Mouse (Mus musculus): ENCODE results near the gene Ubtd1. TPM values are rescaled to one million over a fixed set of nuclear protein-coding genes. Genes with fewer than 3 reads are reported as not detected.
"Not testable (repeated sequence)": the region's sequence is repeated elsewhere in the genome, so short reads cannot be mapped to it uniquely, and the experiment has no call there.

Gene Ubtd1
- total and polyA plus RNA-seq, 3 experiments, result 3.4 to 5.8 (median 3.6) TPM

GRCm38 (mm10) chr19:42080469-42080868 is 98.9 kb downstream of the Ubtd1 start:
- no peaks in the 10 kb centered on the region for H3K36me3 ChIP-seq (replicated peaks in 1 of 2; ENCODE audit: control insufficient read depth in 1 of 2, insufficient read depth in 1 of 2, low read length in 1 of 2)
- no peaks in the 10 kb centered on the region for H3K4me1 ChIP-seq (ENCODE audit: control insufficient read depth in 1 of 2, insufficient read depth in 2 of 2)
- dilution Hi-C loops (cut with MboI; ENCODE audit: extremely low pct_ligation_motif_present, extremely low pct_unique_long_range_greater_than_20kb, low sequenced_read_pairs) (no loop called here), in situ Hi-C loops (cut with MboI; ENCODE audit: low pct_ligation_motif_present, low pct_unique_long_range_greater_than_20kb, low sequenced_read_pairs) (loop anchor here (5.0 kb wide), 1 partner anchor 33 kb away; the partner anchor contains the start of gene Hoga1)
- no peaks in the 10 kb centered on the region for H3K27me3 ChIP-seq (replicated peaks)
- DNase-seq (ENCODE audit: extremely low read depth), result no peak
- H3K79me2 ChIP-seq (replicated peaks; ENCODE audit: control insufficient read depth, extremely low read depth, insufficient read depth, poor library complexity, severe bottlenecking), result no peaks in the 10 kb centered on the region
- no peak overlapping the region for H3K9ac ChIP-seq (ENCODE audit: insufficient read depth, low read depth)
- peak overlapping the region; percentile 54 for H3K4me2 ChIP-seq (ENCODE audit: insufficient read depth, low read depth, poor library complexity, severe bottlenecking)
- H3K27ac ChIP-seq (ENCODE audit: insufficient read depth, low read depth), result no peak overlapping the region
- TF ChIP-seq SIN3A (IDR thresholded peaks at IDR 0.05; ENCODE audit: low read length) (no peak), RCOR1 (conservative IDR thresholded peaks at IDR 0.05; ENCODE audit: low read depth, low read length) (no peak), NRF1 (IDR thresholded peaks at IDR 0.05; ENCODE audit: low read depth, low read length) (no peak), RAD21 (IDR thresholded peaks at IDR 0.05; ENCODE audit: low read depth, low read length) (no peak), ELF1 (IDR thresholded peaks at IDR 0.05; ENCODE audit: low read depth, low read length) (no peak), NELFE (IDR thresholded peaks at IDR 0.05; ENCODE audit: low read depth, low read length) (no peak), CHD1 (IDR thresholded peaks at IDR 0.05; ENCODE audit: low read depth, low read length) (no peak), GABPA (IDR thresholded peaks at IDR 0.05; ENCODE audit: insufficient replicate concordance, low read depth, low read length) (no peak), MAZ (IDR thresholded peaks at IDR 0.05; ENCODE audit: low read depth, low read length) (no peak), MEF2A (IDR thresholded peaks at IDR 0.05; ENCODE audit: borderline replicate concordance, low read depth, low read length) (no peak), ZNF384 (IDR thresholded peaks at IDR 0.05; ENCODE audit: low read depth, low read length) (no peak), MXI1 (IDR thresholded peaks at IDR 0.05; ENCODE audit: low read depth, low read length) (no peak), IRF4 (IDR thresholded peaks at IDR 0.05; ENCODE audit: low read depth, low read length) (no peak), MAFK (IDR thresholded peaks at IDR 0.05; ENCODE audit: insufficient replicate concordance, low read length) (no peak), ZKSCAN1 (IDR thresholded peaks at IDR 0.05; ENCODE audit: borderline replicate concordance, low read depth, low read length) (no peak), USF1 (IDR thresholded peaks at IDR 0.05; ENCODE audit: low read depth, low read length) (no peak), JUND (conservative IDR thresholded peaks at IDR 0.05; ENCODE audit: low read depth, low read length) (no peak), MYC (IDR thresholded peaks at IDR 0.05; ENCODE audit: low read depth, low read length) (no peak), POLR2A (IDR thresholded peaks at IDR 0.05; ENCODE audit: low read depth, low read length) (no peak), CTCF (conservative IDR thresholded peaks at IDR 0.05 in 1 of 2, IDR thresholded peaks at IDR 0.05 in 1 of 2; ENCODE audit: low read depth in 2 of 2, low read length in 2 of 2) (no peak)
- H3K4me3 ChIP-seq (replicated peaks in 1 of 3; ENCODE audit: low read depth in 2 of 3, low read length in 2 of 3, poor library complexity in 1 of 3), result no peak overlapping the region
- H3K9me3 ChIP-seq (replicated peaks; ENCODE audit: low read length), result no peaks in the 10 kb centered on the region

- in situ Hi-C loops (cut with MboI; ENCODE audit: low pct_ligation_motif_present, low pct_unique_long_range_greater_than_20kb, low sequenced_read_pairs), result loop anchor here (5.0 kb wide), 1 partner anchor 34 kb away; the partner anchor contains the start of gene Hoga1
- H3K27me3 ChIP-seq (replicated peaks); H3K9me3 ChIP-seq (replicated peaks; ENCODE audit: low read length); H3K36me3 ChIP-seq (replicated peaks in 1 of 2; ENCODE audit: control insufficient read depth in 1 of 2, insufficient read depth in 1 of 2, low read length in 1 of 2); DNase-seq (ENCODE audit: extremely low read depth); H3K79me2 ChIP-seq (replicated peaks; ENCODE audit: control insufficient read depth, extremely low read depth, insufficient read depth, poor library complexity, severe bottlenecking); H3K27ac ChIP-seq (ENCODE audit: insufficient read depth, low read depth); dilution Hi-C loops (cut with MboI; ENCODE audit: extremely low pct_ligation_motif_present, extremely low pct_unique_long_range_greater_than_20kb, low sequenced_read_pairs); H3K4me2 ChIP-seq (ENCODE audit: insufficient read depth, low read depth, poor library complexity, severe bottlenecking); H3K9ac ChIP-seq (ENCODE audit: insufficient read depth, low read depth); H3K4me3 ChIP-seq (replicated peaks in 1 of 3; ENCODE audit: low read depth in 2 of 3, low read length in 2 of 3, poor library complexity in 1 of 3); H3K4me1 ChIP-seq (ENCODE audit: control insufficient read depth in 1 of 2, insufficient read depth in 2 of 2): not testable (repeated sequence)
These were observed 100.0 kb downstream of the Ubtd1 start for GRCm38 (mm10) chr19:42081613-42082012.

Other genes with a start within 250 kb of the Ubtd1 start
- 0.21 and 0.30 TPM in 2 replicates for gene Slit1, start 238.1 kb upstream of the Ubtd1 start, total RNA-seq (2012; rRNA removed)
- gene Slit1, start 238.1 kb upstream of the Ubtd1 start, total RNA-seq (2014; rRNA removed), result 0.05 TPM in 1 of 2 replicates, not detected in the other
- 0.16 TPM in 1 of 2 replicates, not detected in the other for gene Slit1, start 238.1 kb upstream of the Ubtd1 start, polyA plus RNA-seq (2012; ENCODE audit: insufficient read length, low read depth)
- 20.4 TPM in 2 replicates for gene Arhgap19, start 179.7 kb upstream of the Ubtd1 start, total RNA-seq (2012; rRNA removed)
- 36.8 and 37.9 TPM in 2 replicates for gene Arhgap19, start 179.7 kb upstream of the Ubtd1 start, total RNA-seq (2014; rRNA removed)
- gene Arhgap19, start 179.7 kb upstream of the Ubtd1 start, polyA plus RNA-seq (2012; ENCODE audit: insufficient read length, low read depth), result 27.8 and 30.1 TPM in 2 replicates
- gene Frat1, start 151.8 kb upstream of the Ubtd1 start, total RNA-seq (2012; rRNA removed), result 0.80 and 2.0 TPM in 2 replicates
- 0.70 and 0.96 TPM in 2 replicates for gene Frat1, start 151.8 kb upstream of the Ubtd1 start, total RNA-seq (2014; rRNA removed)
- 0.64 and 0.94 TPM in 2 replicates for gene Frat1, start 151.8 kb upstream of the Ubtd1 start, polyA plus RNA-seq (2012; ENCODE audit: insufficient read length, low read depth)
- gene Frat2, start 133.6 kb upstream of the Ubtd1 start, total RNA-seq (2012; rRNA removed), result 0.67 and 1.0 TPM in 2 replicates
- gene Frat2, start 133.6 kb upstream of the Ubtd1 start, total RNA-seq (2014; rRNA removed), result 0.55 and 0.68 TPM in 2 replicates
- gene Frat2, start 133.6 kb upstream of the Ubtd1 start, polyA plus RNA-seq (2012; ENCODE audit: insufficient read length, low read depth), result 1.2 and 1.3 TPM in 2 replicates
- gene Rrp12, start 85.6 kb upstream of the Ubtd1 start, total RNA-seq (2012; rRNA removed), result 42.5 and 58.0 TPM in 2 replicates
- 20.1 and 22.0 TPM in 2 replicates for gene Rrp12, start 85.6 kb upstream of the Ubtd1 start, total RNA-seq (2014; rRNA removed)
- gene Rrp12, start 85.6 kb upstream of the Ubtd1 start, polyA plus RNA-seq (2012; ENCODE audit: insufficient read length, low read depth), result 62.4 and 64.3 TPM in 2 replicates
- 736 and 928 TPM in 2 replicates for gene Pgam1, start 69.8 kb upstream of the Ubtd1 start, total RNA-seq (2012; rRNA removed)
- gene Pgam1, start 69.8 kb upstream of the Ubtd1 start, total RNA-seq (2014; rRNA removed), result 1,480 and 1,507 TPM in 2 replicates
- gene Pgam1, start 69.8 kb upstream of the Ubtd1 start, polyA plus RNA-seq (2012; ENCODE audit: insufficient read length, low read depth), result 870 and 932 TPM in 2 replicates
- gene Exosc1, start 48.3 kb upstream of the Ubtd1 start, total RNA-seq (2012; rRNA removed), result 56.6 and 70.0 TPM in 2 replicates
- gene Exosc1, start 48.3 kb upstream of the Ubtd1 start, total RNA-seq (2014; rRNA removed), result 68.6 and 72.6 TPM in 2 replicates
- gene Exosc1, start 48.3 kb upstream of the Ubtd1 start, polyA plus RNA-seq (2012; ENCODE audit: insufficient read length, low read depth), result 109 TPM in 2 replicates
- gene Zdhhc16, start 48.3 kb upstream of the Ubtd1 start, total RNA-seq (2012; rRNA removed), result 45.5 and 49.6 TPM in 2 replicates
- gene Zdhhc16, start 48.3 kb upstream of the Ubtd1 start, total RNA-seq (2014; rRNA removed), result 29.9 and 30.3 TPM in 2 replicates
- 51.1 and 54.3 TPM in 2 replicates for gene Zdhhc16, start 48.3 kb upstream of the Ubtd1 start, polyA plus RNA-seq (2012; ENCODE audit: insufficient read length, low read depth)
- gene Mms19, start 606 bp upstream of the Ubtd1 start, total RNA-seq (2012; rRNA removed), result 26.2 and 32.1 TPM in 2 replicates
- 34.4 and 43.3 TPM in 2 replicates for gene Mms19, start 606 bp upstream of the Ubtd1 start, total RNA-seq (2014; rRNA removed)
- 36.5 and 46.3 TPM in 2 replicates for gene Mms19, start 606 bp upstream of the Ubtd1 start, polyA plus RNA-seq (2012; ENCODE audit: insufficient read length, low read depth)
- gene Ankrd2, start 54.2 kb downstream of the Ubtd1 start, total RNA-seq (2012; rRNA removed), result not detected in 2 replicates
- not detected in 2 replicates for gene Ankrd2, start 54.2 kb downstream of the Ubtd1 start, total RNA-seq (2014; rRNA removed)
- not detected in 2 replicates for gene Ankrd2, start 54.2 kb downstream of the Ubtd1 start, polyA plus RNA-seq (2012; ENCODE audit: insufficient read length, low read depth)
- not detected in 2 replicates for gene Hoga1, start 63.8 kb downstream of the Ubtd1 start, total RNA-seq (2012; rRNA removed)
- not detected in 2 replicates for gene Hoga1, start 63.8 kb downstream of the Ubtd1 start, total RNA-seq (2014; rRNA removed)
- gene Hoga1, start 63.8 kb downstream of the Ubtd1 start, polyA plus RNA-seq (2012; ENCODE audit: insufficient read length, low read depth), result not detected in 2 replicates
- gene 4933411K16Rik, start 70.5 kb downstream of the Ubtd1 start, total RNA-seq (2012; rRNA removed), result not detected in 2 replicates
- not detected in 2 replicates for gene 4933411K16Rik, start 70.5 kb downstream of the Ubtd1 start, total RNA-seq (2014; rRNA removed)
- gene 4933411K16Rik, start 70.5 kb downstream of the Ubtd1 start, polyA plus RNA-seq (2012; ENCODE audit: insufficient read length, low read depth), result not detected in 2 replicates
- 0.04 TPM in 1 of 2 replicates, not detected in the other for gene Morn4, start 104.6 kb downstream of the Ubtd1 start, total RNA-seq (2012; rRNA removed)
- not detected in 2 replicates for gene Morn4, start 104.6 kb downstream of the Ubtd1 start, total RNA-seq (2014; rRNA removed)
- 0.24 and 0.27 TPM in 2 replicates for gene Morn4, start 104.6 kb downstream of the Ubtd1 start, polyA plus RNA-seq (2012; ENCODE audit: insufficient read length, low read depth)
- 10.0 and 10.9 TPM in 2 replicates for gene Pi4k2a, start 108.7 kb downstream of the Ubtd1 start, total RNA-seq (2012; rRNA removed)
- gene Pi4k2a, start 108.7 kb downstream of the Ubtd1 start, total RNA-seq (2014; rRNA removed), result 5.8 and 7.0 TPM in 2 replicates
- gene Pi4k2a, start 108.7 kb downstream of the Ubtd1 start, polyA plus RNA-seq (2012; ENCODE audit: insufficient read length, low read depth), result 21.4 and 23.9 TPM in 2 replicates
- gene Avpi1, start 147.3 kb downstream of the Ubtd1 start, total RNA-seq (2012; rRNA removed), result 7.7 and 9.3 TPM in 2 replicates
- gene Avpi1, start 147.3 kb downstream of the Ubtd1 start, total RNA-seq (2014; rRNA removed), result 8.1 and 9.0 TPM in 2 replicates
- 5.9 and 6.5 TPM in 2 replicates for gene Avpi1, start 147.3 kb downstream of the Ubtd1 start, polyA plus RNA-seq (2012; ENCODE audit: insufficient read length, low read depth)
- not detected in 2 replicates for gene Marveld1, start 165.6 kb downstream of the Ubtd1 start, total RNA-seq (2012; rRNA removed)
- gene Marveld1, start 165.6 kb downstream of the Ubtd1 start, total RNA-seq (2014; rRNA removed), result not detected in 2 replicates
- gene Marveld1, start 165.6 kb downstream of the Ubtd1 start, polyA plus RNA-seq (2012; ENCODE audit: insufficient read length, low read depth), result 0.07 TPM in 1 of 2 replicates, not detected in the other
- 14.6 and 16.2 TPM in 2 replicates for gene Zfyve27, start 182.2 kb downstream of the Ubtd1 start, total RNA-seq (2012; rRNA removed)
- 11.3 and 11.4 TPM in 2 replicates for gene Zfyve27, start 182.2 kb downstream of the Ubtd1 start, total RNA-seq (2014; rRNA removed)
- 18.3 and 19.2 TPM in 2 replicates for gene Zfyve27, start 182.2 kb downstream of the Ubtd1 start, polyA plus RNA-seq (2012; ENCODE audit: insufficient read length, low read depth)
- gene Sfrp5, start 220.5 kb downstream of the Ubtd1 start, total RNA-seq (2012; rRNA removed), result not detected in 2 replicates
- gene Sfrp5, start 220.5 kb downstream of the Ubtd1 start, total RNA-seq (2014; rRNA removed), result not detected in 2 replicates
- not detected in 2 replicates for gene Sfrp5, start 220.5 kb downstream of the Ubtd1 start, polyA plus RNA-seq (2012; ENCODE audit: insufficient read length, low read depth)

Measured in CH12.LX (cell line).